Mouse (Mus musculus) hindbrain, embryonic 12.5 days (tissue): ENCODE measurements around the gene Rnf144a. TPM values are rescaled to one million over a fixed set of nuclear protein-coding genes. Genes with fewer than 3 reads are reported as not detected.

Source experiments
- ATAC-seq: fragments of 200-750 bp; cut with Nextera tagmentation; 2 replicates; pipeline ENCODE4 v1.8.0; 2017; ENCODE audit warnings: moderate TSS enrichment; ENCODE audit not compliant: low FRiP score
- H3K27ac ChIP-seq: fragments of 300-500 bp; sonication (generic); 2 replicates; pipeline ENCODE4 v1.5.1; 2016; ENCODE audit warnings: mild to moderate bottlenecking
- H3K27me3 ChIP-seq: fragments of 300-500 bp; sonication (generic); 2 replicates; pipeline ENCODE4 v1.6.1; 2016; ENCODE audit warnings: mild to moderate bottlenecking
- H3K36me3 ChIP-seq: fragments of 300-500 bp; sonication (generic); 2 replicates; pipeline ENCODE4 v1.6.1; 2016; ENCODE audit warnings: mild to moderate bottlenecking
- H3K4me1 ChIP-seq: fragments of 300-500 bp; sonication (generic); 2 replicates; pipeline ENCODE4 v1.6.1; 2016
- H3K4me2 ChIP-seq: fragments of 300-500 bp; sonication (generic); replicated peaks from 2 replicates; pipeline ENCODE4 v1.6.1; 2016; ENCODE audit warnings: mild to moderate bottlenecking
- H3K4me3 ChIP-seq: fragments of 300-500 bp; sonication (generic); 2 replicates; pipeline ENCODE4 v1.5.1; 2016; ENCODE audit warnings: mild to moderate bottlenecking
- H3K9ac ChIP-seq: fragments of 300-500 bp; sonication (generic); 2 replicates; pipeline ENCODE4 v1.6.1; 2016; ENCODE audit warnings: mild to moderate bottlenecking, moderate library complexity
- H3K9me3 ChIP-seq: fragments of 300-500 bp; sonication (generic); replicated peaks from 2 replicates; pipeline ENCODE4 v1.6.1; 2016; ENCODE audit warnings: mild to moderate bottlenecking
- WGBS: fragments of 180-500 bp; shearing (Covaris S2); methylation state at CpG from one replicate; pipeline ENCODE4 v1.1.7; 2016; 5-methylcytosine and 5-hydroxymethylcytosine counted together
- polyA plus RNA-seq: library from polyadenylated mRNA; unstranded; fragments of >200 nt; fragmentation: Nextera tagmentation; extraction: Ambion mirVana; gene quantifications from 2 replicates; pipeline ENCODE4 v1.2.1, GENCODE M21; 2016

The Rnf144a gene
- polyA plus RNA-seq, 1 experiment from 2014 or later, result 43.2 TPM

- Histone ChIP-seq H3K36me3 (peaks cover 67% of the 10 kb centered on the region), H3K9ac (no peak overlapping the region), H3K27ac (no peak overlapping the region), H3K4me1 (0 out of 2 replicates have a peak, but pooled peaks cover 2% of the 10 kb centered on the region), H3K27me3 (no peaks in the 10 kb centered on the region), H3K4me2 (no peak overlapping the region), H3K4me3 (no peak overlapping the region), H3K9me3 (no peaks in the 10 kb centered on the region)
- no peak for ATAC-seq
- 78% methylated on average over 9 of the region's 9 CpGs for WGBS
These were observed 28.1 kb downstream of the Rnf144a start for GRCm38 (mm10) chr12:26386947-26387346.

GRCm38 (mm10) chr12:26386189-26386588, 28.9 kb downstream of the Rnf144a start:
- WGBS, result 92% methylated on average over 2 of the region's 2 CpGs
- peaks cover 67% of the 10 kb centered on the region for H3K36me3 ChIP-seq

GRCm38 (mm10) chr12:26385735-26386134, 29.3 kb downstream of the Rnf144a start:
- no peak for ATAC-seq
- WGBS, result 83% methylated on average over 6 of the region's 6 CpGs
- 0 out of 2 replicates have a peak, but pooled peaks cover 2% of the 10 kb centered on the region for H3K4me1 ChIP-seq
- H3K4me2 ChIP-seq, result no peak overlapping the region
- peaks cover 67% of the 10 kb centered on the region for H3K36me3 ChIP-seq
- no peaks in the 10 kb centered on the region for H3K9me3 ChIP-seq
- H3K4me3 ChIP-seq, result no peak overlapping the region
- no peak overlapping the region for H3K27ac ChIP-seq
- no peak overlapping the region for H3K9ac ChIP-seq
- no peaks in the 10 kb centered on the region for H3K27me3 ChIP-seq

More at GRCm38 (mm10) chr12:26386189-26386588, 28.9 kb downstream of the Rnf144a start:
- no peak overlapping the region for H3K4me2 ChIP-seq
- H3K4me3 ChIP-seq, result no peak overlapping the region
- no peak for ATAC-seq
- H3K9ac ChIP-seq, result no peak overlapping the region
- 0 out of 2 replicates have a peak, but pooled peaks cover 2% of the 10 kb centered on the region for H3K4me1 ChIP-seq
- no peaks in the 10 kb centered on the region for H3K27me3 ChIP-seq
- no peak overlapping the region for H3K27ac ChIP-seq
- no peaks in the 10 kb centered on the region for H3K9me3 ChIP-seq

- WGBS, result 82% methylated on average over 8 of the region's 8 CpGs
These were observed 33.3 kb downstream of the Rnf144a start for GRCm38 (mm10) chr12:26381730-26382129.

GRCm38 (mm10) chr12:26379797-26380196, 35.3 kb downstream of the Rnf144a start:
- Histone ChIP-seq H3K27me3 (no peaks in the 10 kb centered on the region), H3K9ac (no peak overlapping the region), H3K36me3 (peaks cover 42% of the 10 kb centered on the region), H3K4me2 (no peak overlapping the region), H3K27ac (no peak overlapping the region), H3K4me1 (no peaks in the 10 kb centered on the region), H3K9me3 (no peaks in the 10 kb centered on the region), H3K4me3 (no peak overlapping the region)
- WGBS, result 91% methylated on average over 7 of the region's 7 CpGs
- ATAC-seq, result no peak

More at GRCm38 (mm10) chr12:26381730-26382129, 33.3 kb downstream of the Rnf144a start:
- no peak for ATAC-seq
- Histone ChIP-seq H3K4me1 (no peaks in the 10 kb centered on the region), H3K9ac (no peak overlapping the region), H3K4me2 (no peak overlapping the region), H3K27me3 (no peaks in the 10 kb centered on the region), H3K4me3 (no peak overlapping the region), H3K27ac (no peak overlapping the region), H3K9me3 (no peaks in the 10 kb centered on the region), H3K36me3 (peaks cover 47% of the 10 kb centered on the region)

GRCm38 (mm10) chr12:26377691-26378090, 37.4 kb downstream of the Rnf144a start:
- H3K27ac ChIP-seq, result no peak overlapping the region
- H3K4me3 ChIP-seq, result no peak overlapping the region
- H3K27me3 ChIP-seq, result no peaks in the 10 kb centered on the region
- no peak overlapping the region for H3K4me2 ChIP-seq
- H3K9me3 ChIP-seq, result no peaks in the 10 kb centered on the region
- WGBS, result 92% methylated on average over 7 of the region's 7 CpGs
- no peak for ATAC-seq
- no peak overlapping the region for H3K9ac ChIP-seq
- H3K36me3 ChIP-seq, result peaks cover 33% of the 10 kb centered on the region
- H3K4me1 ChIP-seq, result no peaks in the 10 kb centered on the region

GRCm38 (mm10) chr12:26376541-26377323, 38.3 kb downstream of the Rnf144a start:
- no peak overlapping the region for H3K9ac ChIP-seq
- WGBS, result 93% methylated on average over 8 of the region's 8 CpGs
- no peaks in the 10 kb centered on the region for H3K27me3 ChIP-seq
- H3K27ac ChIP-seq, result no peak overlapping the region
- ATAC-seq, result no peak
- peaks cover 31% of the 10 kb centered on the region for H3K36me3 ChIP-seq
- H3K9me3 ChIP-seq, result no peaks in the 10 kb centered on the region
- H3K4me2 ChIP-seq, result no peak overlapping the region
- H3K4me3 ChIP-seq, result no peak overlapping the region
- H3K4me1 ChIP-seq, result no peaks in the 10 kb centered on the region

GRCm38 (mm10) chr12:26373721-26374120, 41.3 kb downstream of the Rnf144a start:
- H3K36me3 ChIP-seq, result peaks cover 24% of the 10 kb centered on the region
- H3K4me2 ChIP-seq, result no peak overlapping the region
- H3K4me1 ChIP-seq, result peaks cover 3% of the 10 kb centered on the region; the same call in 1 of the 2 replicates
- 84% methylated on average over 7 of the region's 7 CpGs for WGBS
- H3K9me3 ChIP-seq, result no peaks in the 10 kb centered on the region
- ATAC-seq, result no peak
- no peaks in the 10 kb centered on the region for H3K27me3 ChIP-seq
- no peak overlapping the region for H3K27ac ChIP-seq
- no peak overlapping the region for H3K9ac ChIP-seq
- H3K4me3 ChIP-seq, result no peak overlapping the region

GRCm38 (mm10) chr12:26370004-26370403, 45.0 kb downstream of the Rnf144a start:
- ATAC-seq, result no peak
- Histone ChIP-seq H3K27ac (no peak overlapping the region), H3K9ac (no peak overlapping the region), H3K4me1 (peaks cover 7% of the 10 kb centered on the region), H3K27me3 (no peaks in the 10 kb centered on the region), H3K4me2 (no peak overlapping the region), H3K9me3 (no peaks in the 10 kb centered on the region), H3K36me3 (peaks cover 10% of the 10 kb centered on the region), H3K4me3 (no peak overlapping the region)
- WGBS, result 82% methylated on average over 8 of the region's 8 CpGs

GRCm38 (mm10) chr12:26367361-26367760, 47.7 kb downstream of the Rnf144a start:
- 92% methylated on average over 2 of the region's 2 CpGs for WGBS
- Histone ChIP-seq H3K4me3 (no peak overlapping the region), H3K4me1 (peaks cover 7% of the 10 kb centered on the region), H3K4me2 (no peak overlapping the region), H3K27me3 (no peaks in the 10 kb centered on the region), H3K9me3 (no peaks in the 10 kb centered on the region), H3K27ac (no peak overlapping the region), H3K36me3 (no peaks in the 10 kb centered on the region), H3K9ac (no peak overlapping the region)
- no peak for ATAC-seq

GRCm38 (mm10) chr12:26366372-26366771, 48.7 kb downstream of the Rnf144a start:
- no peaks in the 10 kb centered on the region for H3K36me3 ChIP-seq
- 88% methylated on average over 4 of the region's 4 CpGs for WGBS
- no peak overlapping the region for H3K4me2 ChIP-seq
- H3K27me3 ChIP-seq, result no peaks in the 10 kb centered on the region
- peaks cover 8% of the 10 kb centered on the region for H3K4me1 ChIP-seq
- no peak overlapping the region for H3K4me3 ChIP-seq
- no peak overlapping the region for H3K9ac ChIP-seq
- ATAC-seq, result no peak
- no peak overlapping the region for H3K27ac ChIP-seq
- H3K9me3 ChIP-seq, result no peaks in the 10 kb centered on the region

- 89% methylated on average over 3 of the region's 3 CpGs for WGBS
These were observed 49.3 kb downstream of the Rnf144a start for GRCm38 (mm10) chr12:26365531-26366315.

More at GRCm38 (mm10) chr12:26365531-26366315, 49.3 kb downstream of the Rnf144a start:
- Histone ChIP-seq H3K4me3 (no peak overlapping the region), H3K9me3 (no peaks in the 10 kb centered on the region), H3K4me2 (no peak overlapping the region), H3K4me1 (peaks cover 14% of the 10 kb centered on the region), H3K27me3 (no peaks in the 10 kb centered on the region), H3K9ac (no peak overlapping the region), H3K36me3 (no peaks in the 10 kb centered on the region), H3K27ac (no peak overlapping the region)
- no peak for ATAC-seq
